Mouse (Mus musculus): ENCODE results near the gene Gm20388. TPM values are rescaled to one million over a fixed set of nuclear protein-coding genes. Genes with fewer than 3 reads are reported as not detected.

Gm20388 gene
- polyA plus RNA-seq, 1 experiment from 2014 or later = not detected

GRCm38 (mm10) chr8:121874031-121874430 is 1963.4 kb downstream of the Gm20388 start:
- H3K27ac ChIP-seq (replicated peaks in 1 of 2; ENCODE audit: control insufficient read depth in 1 of 2, insufficient read depth in 1 of 2, low read depth in 2 of 2, low read length in 2 of 2) = no peak overlapping the region; a peak in 1 of 4 replicates
- H3K4me2 ChIP-seq (ENCODE audit: low read length) = no peak overlapping the region
- peak; percentile 32; the same call in 1 of the 2 replicates for ATAC-seq (ENCODE audit: insufficient number of reproducible peaks, insufficient read depth, low FRiP score, low read depth)

GRCm38 (mm10) chr8:121875045-121875444 is 1964.4 kb downstream of the Gm20388 start:
- peak overlapping the region; percentile 31; the same call in 1 of the 2 replicates for H3K9ac ChIP-seq (ENCODE audit: low read length)
- H3K27ac ChIP-seq (replicated peaks in 1 of 2; ENCODE audit: control insufficient read depth in 1 of 2, insufficient read depth in 1 of 2, low read depth in 2 of 2, low read length in 2 of 2) = peak overlapping the region; percentile 52 to 57
- no peak for ATAC-seq (ENCODE audit: insufficient number of reproducible peaks, insufficient read depth, low FRiP score, low read depth)
- no peaks in the 10 kb centered on the region for H3K36me3 ChIP-seq (ENCODE audit: control insufficient read depth, insufficient read depth, low read length)
- H3K4me1 ChIP-seq (ENCODE audit: control insufficient read depth in 2 of 2, insufficient read depth in 2 of 2, low read length in 2 of 2) = peaks cover 26 to 27% of the 10 kb centered on the region in 2 experiments
- 0 out of 2 replicates have a peak overlapping the region, but pooled peaks have one; percentile 0 for H3K4me2 ChIP-seq (ENCODE audit: low read length)
- WGBS = 34% methylated on average over 3 of the region's 3 CpGs
- H3K27me3 ChIP-seq (ENCODE audit: control insufficient read depth, insufficient read depth, low read length) = no peaks in the 10 kb centered on the region
- no peaks in the 10 kb centered on the region for H3K9me3 ChIP-seq (ENCODE audit: control insufficient read depth, low read length)
- H3K4me3 ChIP-seq (ENCODE audit: control insufficient read depth in 1 of 2, insufficient read depth in 1 of 2, low read depth in 1 of 2, low read length in 2 of 2) = no peak overlapping the region

More at GRCm38 (mm10) chr8:121874031-121874430, 1963.4 kb downstream of the Gm20388 start:
- peaks cover 26 to 27% of the 10 kb centered on the region in 2 experiments for H3K4me1 ChIP-seq (ENCODE audit: control insufficient read depth in 2 of 2, insufficient read depth in 2 of 2, low read length in 2 of 2)
- no peaks in the 10 kb centered on the region for H3K9me3 ChIP-seq (ENCODE audit: control insufficient read depth, low read length)
- no peak overlapping the region for H3K9ac ChIP-seq (ENCODE audit: low read length)
- H3K36me3 ChIP-seq (ENCODE audit: control insufficient read depth, insufficient read depth, low read length) = no peaks in the 10 kb centered on the region
- no peak overlapping the region for H3K4me3 ChIP-seq (ENCODE audit: control insufficient read depth in 1 of 2, insufficient read depth in 1 of 2, low read depth in 1 of 2, low read length in 2 of 2)
- 39% methylated on average over 9 of the region's 9 CpGs for WGBS
- no peaks in the 10 kb centered on the region for H3K27me3 ChIP-seq (ENCODE audit: control insufficient read depth, insufficient read depth, low read length)

GRCm38 (mm10) chr8:121875517-121875916 is 1964.9 kb downstream of the Gm20388 start:
- Histone ChIP-seq H3K4me2 (ENCODE audit: low read length) (0 out of 2 replicates have a peak overlapping the region, but pooled peaks have one; percentile 0), H3K4me1 (ENCODE audit: control insufficient read depth in 2 of 2, insufficient read depth in 2 of 2, low read length in 2 of 2) (peaks cover 28 to 31% of the 10 kb centered on the region in 2 experiments), H3K9me3 (ENCODE audit: control insufficient read depth, low read length) (no peaks in the 10 kb centered on the region), H3K4me3 (ENCODE audit: control insufficient read depth in 1 of 2, insufficient read depth in 1 of 2, low read depth in 1 of 2, low read length in 2 of 2) (no peak overlapping the region), H3K27ac (replicated peaks in 1 of 2; ENCODE audit: control insufficient read depth in 1 of 2, insufficient read depth in 1 of 2, low read depth in 2 of 2, low read length in 2 of 2) (peak overlapping the region; percentile 52 to 57), H3K36me3 (ENCODE audit: control insufficient read depth, insufficient read depth, low read length) (no peaks in the 10 kb centered on the region), H3K27me3 (ENCODE audit: control insufficient read depth, insufficient read depth, low read length) (no peaks in the 10 kb centered on the region), H3K9ac (ENCODE audit: low read length) (peak overlapping the region; percentile 31; the same call in 1 of the 2 replicates)
- ATAC-seq (ENCODE audit: insufficient number of reproducible peaks, insufficient read depth, low FRiP score, low read depth) = 0 out of 2 replicates have a peak, but pooled peaks have one; percentile 41
- 41% methylated on average over 9 of the region's 9 CpGs for WGBS

DNA sequence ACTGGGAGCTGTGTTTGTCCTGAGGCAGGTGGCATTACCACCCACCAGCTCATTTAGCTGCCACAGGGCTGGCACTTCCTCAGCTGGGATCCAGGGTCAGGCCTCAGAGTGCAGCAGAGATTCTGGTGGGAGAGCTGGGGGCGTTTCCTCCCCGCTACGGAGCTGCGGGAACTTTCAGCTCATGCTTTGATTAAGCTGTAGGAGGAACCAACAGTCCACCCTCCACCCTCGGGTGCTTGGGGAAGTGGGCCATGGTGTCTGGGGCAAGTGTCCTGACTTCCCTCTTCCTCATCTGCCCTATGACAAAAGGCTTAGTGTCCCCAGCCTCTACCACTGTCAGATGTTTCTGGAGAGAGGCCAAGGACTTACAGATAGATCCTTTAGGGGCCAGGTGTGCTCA is 1966.6 kb downstream of the Gm20388 start:
- Histone ChIP-seq H3K4me2 (ENCODE audit: low read length) (no peak overlapping the region), H3K4me3 (ENCODE audit: control insufficient read depth in 1 of 2, insufficient read depth in 1 of 2, low read depth in 1 of 2, low read length in 2 of 2) (no peak overlapping the region), H3K9me3 (ENCODE audit: control insufficient read depth, low read length) (no peaks in the 10 kb centered on the region), H3K9ac (ENCODE audit: low read length) (no peak overlapping the region; the same call in 1 of the 2 replicates), H3K36me3 (ENCODE audit: control insufficient read depth, insufficient read depth, low read length) (peaks cover 4% of the 10 kb centered on the region), H3K27me3 (ENCODE audit: control insufficient read depth, insufficient read depth, low read length) (no peaks in the 10 kb centered on the region), H3K4me1 (ENCODE audit: control insufficient read depth in 2 of 2, insufficient read depth in 2 of 2, low read length in 2 of 2) (peaks cover 36 to 42% of the 10 kb centered on the region in 2 experiments), H3K27ac (replicated peaks in 1 of 2; ENCODE audit: control insufficient read depth in 1 of 2, insufficient read depth in 1 of 2, low read depth in 2 of 2, low read length in 2 of 2) (no peak overlapping the region)
- no peak for ATAC-seq (ENCODE audit: insufficient number of reproducible peaks, insufficient read depth, low FRiP score, low read depth)
- WGBS = 55% methylated on average over 5 of the region's 5 CpGs

DNA sequence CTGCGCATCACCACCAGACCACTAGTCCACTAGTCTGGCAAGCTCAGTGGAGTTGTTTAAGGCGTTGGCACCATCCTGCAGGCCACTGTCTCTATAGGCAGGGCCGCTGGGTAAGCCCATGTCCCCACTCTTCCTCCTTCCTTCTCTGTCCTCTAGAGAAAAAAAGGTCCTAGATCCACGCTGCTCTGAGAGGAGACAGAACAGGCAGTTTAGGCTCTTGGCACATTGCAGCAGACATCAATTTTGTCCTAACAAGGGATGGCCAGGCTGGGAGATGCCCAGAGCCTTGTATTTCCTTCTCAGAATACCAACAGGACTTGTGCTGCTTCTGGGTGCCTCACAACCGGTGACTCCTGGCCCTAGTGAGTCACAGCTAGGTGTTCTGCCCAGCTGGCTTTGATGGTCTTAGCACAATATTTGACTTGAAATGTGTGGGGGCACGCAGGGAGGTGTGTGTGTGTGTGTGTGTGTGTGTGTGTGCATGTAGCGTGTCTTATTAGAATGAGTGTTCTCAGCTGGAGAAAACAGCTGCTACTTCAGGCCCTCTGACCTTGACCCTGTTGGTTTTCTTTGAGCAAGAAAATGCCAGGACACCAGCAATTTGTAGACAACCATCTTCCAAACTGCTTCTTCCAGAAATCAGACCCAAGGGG is 1967.3 kb downstream of the Gm20388 start:
- WGBS = 83% methylated on average over 7 of the region's 7 CpGs
- H3K27ac ChIP-seq (replicated peaks in 1 of 2; ENCODE audit: control insufficient read depth in 1 of 2, insufficient read depth in 1 of 2, low read depth in 2 of 2, low read length in 2 of 2) = no peak overlapping the region
- H3K4me2 ChIP-seq (ENCODE audit: low read length) = no peak overlapping the region
- no peaks in the 10 kb centered on the region for H3K9me3 ChIP-seq (ENCODE audit: control insufficient read depth, low read length)
- no peak overlapping the region for H3K4me3 ChIP-seq (ENCODE audit: control insufficient read depth in 1 of 2, insufficient read depth in 1 of 2, low read depth in 1 of 2, low read length in 2 of 2)
- no peak overlapping the region for H3K9ac ChIP-seq (ENCODE audit: low read length)
- H3K27me3 ChIP-seq (ENCODE audit: control insufficient read depth, insufficient read depth, low read length) = no peaks in the 10 kb centered on the region
- no peak for ATAC-seq (ENCODE audit: insufficient number of reproducible peaks, insufficient read depth, low FRiP score, low read depth)
- H3K4me1 ChIP-seq (ENCODE audit: control insufficient read depth in 2 of 2, insufficient read depth in 2 of 2, low read length in 2 of 2) = peaks cover 35 to 38% of the 10 kb centered on the region in 2 experiments
- peaks cover 11% of the 10 kb centered on the region for H3K36me3 ChIP-seq (ENCODE audit: control insufficient read depth, insufficient read depth, low read length)

GRCm38 (mm10) chr8:121879712-121880111 is 1969.1 kb downstream of the Gm20388 start:
- no peaks in the 10 kb centered on the region for H3K27me3 ChIP-seq (ENCODE audit: control insufficient read depth, insufficient read depth, low read length)
- no peaks in the 10 kb centered on the region for H3K9me3 ChIP-seq (ENCODE audit: control insufficient read depth, low read length)
- H3K36me3 ChIP-seq (ENCODE audit: control insufficient read depth, insufficient read depth, low read length) = peaks cover 29% of the 10 kb centered on the region
- no peak overlapping the region for H3K9ac ChIP-seq (ENCODE audit: low read length)
- H3K4me2 ChIP-seq (ENCODE audit: low read length) = no peak overlapping the region
- no peak overlapping the region for H3K4me3 ChIP-seq (ENCODE audit: control insufficient read depth in 1 of 2, insufficient read depth in 1 of 2, low read depth in 1 of 2, low read length in 2 of 2)
- no peak overlapping the region for H3K27ac ChIP-seq (replicated peaks in 1 of 2; ENCODE audit: control insufficient read depth in 1 of 2, insufficient read depth in 1 of 2, low read depth in 2 of 2, low read length in 2 of 2)
- WGBS = 86% methylated on average over 3 of the region's 3 CpGs
- ATAC-seq (ENCODE audit: insufficient number of reproducible peaks, insufficient read depth, low FRiP score, low read depth) = no peak
- peaks cover 29 to 31% of the 10 kb centered on the region in 2 experiments for H3K4me1 ChIP-seq (ENCODE audit: control insufficient read depth in 2 of 2, insufficient read depth in 2 of 2, low read length in 2 of 2)

DNA sequence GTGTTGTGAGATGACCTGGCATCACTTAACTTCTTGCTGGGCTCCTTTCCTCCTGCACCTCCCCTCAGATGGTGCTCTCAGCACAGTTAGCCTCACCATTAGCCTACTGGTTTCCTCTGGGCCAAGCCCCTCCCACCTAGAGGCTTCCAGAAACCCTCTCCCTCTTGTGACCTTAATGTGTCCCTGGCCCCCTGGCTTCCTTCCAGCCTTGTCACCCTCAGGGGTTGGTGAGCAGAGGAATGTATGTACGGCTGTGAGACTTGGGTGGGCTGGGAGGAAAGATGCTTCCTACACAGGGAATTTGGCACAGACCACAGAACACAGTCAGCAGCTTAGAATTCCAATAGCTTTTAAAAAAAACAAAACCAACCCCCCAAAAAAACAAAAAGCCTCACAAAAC is 1970.2 kb downstream of the Gm20388 start:
- Histone ChIP-seq H3K4me2 (ENCODE audit: low read length) (no peak overlapping the region), H3K27ac (replicated peaks in 1 of 2; ENCODE audit: control insufficient read depth in 1 of 2, insufficient read depth in 1 of 2, low read depth in 2 of 2, low read length in 2 of 2) (peak overlapping the region; percentile 15 to 31; a peak in 2 of 4 replicates), H3K36me3 (ENCODE audit: control insufficient read depth, insufficient read depth, low read length) (peaks cover 40% of the 10 kb centered on the region), H3K9me3 (ENCODE audit: control insufficient read depth, low read length) (no peaks in the 10 kb centered on the region), H3K9ac (ENCODE audit: low read length) (no peak overlapping the region), H3K27me3 (ENCODE audit: control insufficient read depth, insufficient read depth, low read length) (no peaks in the 10 kb centered on the region), H3K4me1 (ENCODE audit: control insufficient read depth in 2 of 2, insufficient read depth in 2 of 2, low read length in 2 of 2) (peaks cover 18 to 20% of the 10 kb centered on the region in 2 experiments), H3K4me3 (ENCODE audit: control insufficient read depth in 1 of 2, insufficient read depth in 1 of 2, low read depth in 1 of 2, low read length in 2 of 2) (no peak overlapping the region)
- 0% methylated on average over 1 of the region's 1 CpGs for WGBS
- 0 out of 2 replicates have a peak, but pooled peaks have one; percentile 64 for ATAC-seq (ENCODE audit: insufficient number of reproducible peaks, insufficient read depth, low FRiP score, low read depth)

Data from heart, embryonic 14.5 days (tissue).